Comparison of ENCODE assay signal across 18 mouse cellular contexts in genomic region chr5:137373371-137373950, GRCm38 (mm10). TPM values are rescaled to one million over a fixed set of nuclear protein-coding genes. Genes with fewer than 3 reads are reported as not detected.
DNase-seq lines count a peak whose midpoint lies in the region; ATAC-seq lines count a peak whose summit lies in the region.
"Had no signal": no experiment of that assay in that cellular context is flagged by ENCODE, and none has a peak within 500 bp of the region (broad histone marks: within the 10 kb centered on the region; RNA-seq: fewer than 3 reads in every experiment).

No protein-coding gene starts in this region.

- peak; percentile 31 for DNase-seq in adrenal gland, postnatal 14 days
- DNase-seq in adrenal gland, adult 18-20 months (ENCODE audit: low spot score in 2 of 2): no peak
- no peak for DNase-seq in hindbrain, embryonic 10.5 days (ENCODE audit: low spot score)
- DNase-seq in limb, embryonic 10.5 days (ENCODE audit: low spot score): no peak
- DNase-seq in thymus, adult 18-20 months: no peak
- DNase-seq: cerebellum, adult 11-12 months; cerebellum, adult 9-10 months; cerebellum, postnatal 25 days; forebrain, postnatal 0 days; gastrocnemius, postnatal 14 days had no signal

- H3K4me2 ChIP-seq in hindbrain, embryonic 16.5 days (ENCODE audit: low read length): no peak overlapping the region
- no peak overlapping the region for H3K4me2 ChIP-seq in limb, embryonic 15.5 days
- H3K4me2 ChIP-seq: embryonic facial prominence, embryonic 13.5 days; forebrain, embryonic 13.5 days; heart, embryonic 13.5 days; hindbrain, embryonic 14.5 days had no signal

- peaks cover 75% of the 10 kb centered on the region for H3K36me3 ChIP-seq in hindbrain, embryonic 10.5 days
- no peaks in the 10 kb centered on the region; the same call in 1 of the 2 replicates for H3K36me3 ChIP-seq in hindbrain, embryonic 16.5 days (ENCODE audit: control insufficient read depth, insufficient read depth, low read length)
- H3K36me3 ChIP-seq in limb, embryonic 15.5 days: peaks cover 72% of the 10 kb centered on the region
- H3K36me3 ChIP-seq in limb, embryonic 10.5 days: peaks cover 78% of the 10 kb centered on the region

- ATAC-seq in hindbrain, embryonic 16.5 days: no peak
- ATAC-seq in limb, embryonic 15.5 days (ENCODE audit: insufficient number of reproducible peaks, low FRiP score, low TSS enrichment, low read depth): no peak
- ATAC-seq: activated CD4-positive, CD25-positive, alpha-beta regulatory T cell, adult 4 months; forebrain, embryonic 13.5 days; forebrain, postnatal 0 days; Patski had no signal

- H3K9me3 ChIP-seq in hindbrain, embryonic 10.5 days: no peaks in the 10 kb centered on the region
- no peaks in the 10 kb centered on the region for H3K9me3 ChIP-seq in hindbrain, embryonic 16.5 days (ENCODE audit: control insufficient read depth, low read length)
- H3K9me3 ChIP-seq in limb, embryonic 15.5 days: no peaks in the 10 kb centered on the region
- no peaks in the 10 kb centered on the region for H3K9me3 ChIP-seq in limb, embryonic 10.5 days (replicated peaks)
- H3K9me3 ChIP-seq: embryonic facial prominence, embryonic 13.5 days; forebrain, embryonic 13.5 days; heart, embryonic 13.5 days had no signal

- peaks cover 36% of the 10 kb centered on the region for H3K4me1 ChIP-seq in hindbrain, embryonic 10.5 days (replicated peaks)
- H3K4me1 ChIP-seq in hindbrain, embryonic 16.5 days (ENCODE audit: control insufficient read depth, insufficient read depth, low read depth, low read length): peaks cover 2% of the 10 kb centered on the region; the same call in 1 of the 2 replicates
- peaks cover 38% of the 10 kb centered on the region for H3K4me1 ChIP-seq in limb, embryonic 15.5 days
- peaks cover 28% of the 10 kb centered on the region for H3K4me1 ChIP-seq in limb, embryonic 10.5 days

- no peak overlapping the region for H3K9ac ChIP-seq in hindbrain, embryonic 16.5 days (ENCODE audit: low read depth, low read length)
- no peak overlapping the region for H3K9ac ChIP-seq in limb, embryonic 15.5 days
- H3K9ac ChIP-seq: embryonic facial prominence, embryonic 13.5 days; forebrain, embryonic 13.5 days; forebrain, postnatal 0 days; heart, embryonic 13.5 days; hindbrain, embryonic 14.5 days had no signal

- H3K27me3 ChIP-seq in hindbrain, embryonic 10.5 days (ENCODE audit: insufficient read depth, poor library complexity, severe bottlenecking): no peaks in the 10 kb centered on the region
- no peaks in the 10 kb centered on the region; the same call in 1 of the 2 replicates for H3K27me3 ChIP-seq in hindbrain, embryonic 16.5 days (replicated peaks; ENCODE audit: control insufficient read depth, insufficient read depth, low read length)
- no peaks in the 10 kb centered on the region for H3K27me3 ChIP-seq in limb, embryonic 15.5 days
- H3K27me3 ChIP-seq in limb, embryonic 10.5 days (ENCODE audit: low read depth, poor library complexity, severe bottlenecking): no peaks in the 10 kb centered on the region
- H3K27me3 ChIP-seq: embryonic facial prominence, embryonic 13.5 days; forebrain, embryonic 13.5 days; heart, embryonic 13.5 days; Patski had no signal

- peak overlapping the region; percentile 5; the same call in 1 of the 2 replicates for H3K27ac ChIP-seq in hindbrain, embryonic 10.5 days
- no peak overlapping the region for H3K27ac ChIP-seq in hindbrain, embryonic 16.5 days (ENCODE audit: low read depth, low read length)
- peak overlapping the region; percentile 55; the same call in 1 of the 2 replicates for H3K27ac ChIP-seq in limb, embryonic 15.5 days
- H3K27ac ChIP-seq in limb, embryonic 10.5 days: no peak overlapping the region
- H3K27ac ChIP-seq: embryonic facial prominence, embryonic 13.5 days; forebrain, embryonic 13.5 days; heart, embryonic 13.5 days; hindbrain, embryonic 14.5 days had no signal

- H3K4me3 ChIP-seq in hindbrain, embryonic 10.5 days: no peak overlapping the region
- H3K4me3 ChIP-seq in hindbrain, embryonic 16.5 days (ENCODE audit: low read length): no peak overlapping the region
- no peak overlapping the region for H3K4me3 ChIP-seq in limb, embryonic 15.5 days
- H3K4me3 ChIP-seq in limb, embryonic 10.5 days: no peak overlapping the region
- H3K4me3 ChIP-seq: embryonic facial prominence, embryonic 13.5 days; forebrain, embryonic 13.5 days; heart, embryonic 13.5 days had no signal

- WGBS in hindbrain, embryonic 10.5 days: 88% methylated on average over 12 of the region's 12 CpGs
- WGBS in hindbrain, embryonic 16.5 days: 84% methylated on average over 12 of the region's 12 CpGs
- WGBS in limb, embryonic 15.5 days: 79% methylated on average over 12 of the region's 12 CpGs
- WGBS in limb, embryonic 10.5 days: 84% methylated on average over 12 of the region's 12 CpGs

RNA-seq across cellular contexts. Expression of gene Ephb4, which starts 23.6 kb away (rescaled TPM):
- 65.1 and 69.7 TPM in 2 replicates for total RNA-seq in adrenal gland, postnatal 14 days (2021)
- total RNA-seq in adrenal gland, adult 18-20 months (2021): 10 to 100 TPM; 42.4 to 47.0 TPM
- 29.7 and 31.4 TPM in 2 replicates for polyA plus RNA-seq in hindbrain, embryonic 10.5 days (2016; fragmentation: Nextera tagmentation; extraction: Ambion mirVana)
- 5.8 and 9.2 TPM in 2 replicates for polyA plus RNA-seq in hindbrain, embryonic 16.5 days (2015; fragmentation: Nextera tagmentation; extraction: Ambion mirVana)
- polyA plus RNA-seq in limb, embryonic 15.5 days (2015; fragmentation: Nextera tagmentation; extraction: Ambion mirVana): 61.1 and 68.6 TPM in 2 replicates
- polyA plus RNA-seq in limb, embryonic 10.5 days (2016; fragmentation: Nextera tagmentation; extraction: Ambion mirVana): 66.3 and 81.0 TPM in 2 replicates
- polyA plus RNA-seq: activated CD4-positive, CD25-positive, alpha-beta regulatory T cell, adult 4 months had no signal

RNA-seq across cellular contexts. Expression of gene Slc12a9, which starts 40.1 kb away (rescaled TPM):
- 9.4 and 13.0 TPM in 2 replicates for total RNA-seq in adrenal gland, postnatal 14 days (2021)
- 1 to 10 TPM; 8.4 to 8.6 TPM for total RNA-seq in adrenal gland, adult 18-20 months (2021)
- 14.2 and 17.2 TPM in 2 replicates for polyA plus RNA-seq in hindbrain, embryonic 10.5 days (2016; fragmentation: Nextera tagmentation; extraction: Ambion mirVana)
- 24.5 and 26.7 TPM in 2 replicates for polyA plus RNA-seq in hindbrain, embryonic 16.5 days (2015; fragmentation: Nextera tagmentation; extraction: Ambion mirVana)
- polyA plus RNA-seq in limb, embryonic 15.5 days (2015; fragmentation: Nextera tagmentation; extraction: Ambion mirVana): 13.9 and 14.4 TPM in 2 replicates
- polyA plus RNA-seq in limb, embryonic 10.5 days (2016; fragmentation: Nextera tagmentation; extraction: Ambion mirVana): 10.4 and 10.6 TPM in 2 replicates

RNA-seq across cellular contexts. Expression of gene Trip6, which starts 59.3 kb away (rescaled TPM):
- total RNA-seq in adrenal gland, postnatal 14 days (2021): 29.2 and 34.7 TPM in 2 replicates
- total RNA-seq in adrenal gland, adult 18-20 months (2021): 10 to 100 TPM; 30.1 to 39.4 TPM
- 53.9 and 57.2 TPM in 2 replicates for polyA plus RNA-seq in hindbrain, embryonic 10.5 days (2016; fragmentation: Nextera tagmentation; extraction: Ambion mirVana)
- polyA plus RNA-seq in hindbrain, embryonic 16.5 days (2015; fragmentation: Nextera tagmentation; extraction: Ambion mirVana): 13.2 and 17.3 TPM in 2 replicates
- 109 and 110 TPM in 2 replicates for polyA plus RNA-seq in limb, embryonic 15.5 days (2015; fragmentation: Nextera tagmentation; extraction: Ambion mirVana)
- 73.4 and 75.9 TPM in 2 replicates for polyA plus RNA-seq in limb, embryonic 10.5 days (2016; fragmentation: Nextera tagmentation; extraction: Ambion mirVana)

Comparison
In these comparisons a context has a peak if more than half of its experiments do, and no peak if none do; other contexts are left out.
1. H3K27ac ChIP-seq: peak in hindbrain, embryonic 10.5 days (single experiment) and limb, embryonic 15.5 days (single experiment); none in hindbrain, embryonic 16.5 days (single experiment) and limb, embryonic 10.5 days (single experiment).